Mouse (Mus musculus) hindbrain, embryonic 10.5 days (tissue): Measurements from ENCODE around the gene Ankrd34b. TPM values are rescaled to one million over a fixed set of nuclear protein-coding genes. Genes with fewer than 3 reads are reported as not detected.

Experiments used
- DNase-seq: peaks from one replicate; pipeline ENCODE4 v3.0.0-alpha.2; 2017; ENCODE audit warnings: low spot score
- H3K27ac ChIP-seq: fragments of 300-500 bp; sonication (generic); 2 replicates; pipeline ENCODE4 v1.5.1; 2016; ENCODE audit warnings: mild to moderate bottlenecking, moderate library complexity
- H3K27me3 ChIP-seq: fragments of 300-500 bp; sonication (generic); 2 replicates; pipeline ENCODE4 v1.6.1; 2016; ENCODE audit warnings: mild to moderate bottlenecking; ENCODE audit not compliant: poor library complexity, insufficient read depth, severe bottlenecking
- H3K36me3 ChIP-seq: fragments of 300-500 bp; sonication (generic); 2 replicates; pipeline ENCODE4 v1.6.1; 2016; ENCODE audit warnings: mild to moderate bottlenecking, moderate library complexity
- H3K4me1 ChIP-seq: fragments of 300-500 bp; sonication (generic); replicated peaks from 2 replicates; pipeline ENCODE4 v1.6.1; 2016; ENCODE audit warnings: mild to moderate bottlenecking
- H3K4me3 ChIP-seq: fragments of 300-500 bp; sonication (generic); 2 replicates; pipeline ENCODE4 v1.5.1; 2016; ENCODE audit warnings: mild to moderate bottlenecking, moderate library complexity
- H3K9me3 ChIP-seq: fragments of 300-500 bp; sonication (generic); 2 replicates; pipeline ENCODE4 v1.6.1; 2016; ENCODE audit warnings: mild to moderate bottlenecking, moderate library complexity
- WGBS: fragments of 180-500 bp; shearing (Covaris S2); methylation state at CpG from one replicate; pipeline ENCODE4 v1.1.7; 2016; 5-methylcytosine and 5-hydroxymethylcytosine counted together
- polyA plus RNA-seq: library from polyadenylated mRNA; unstranded; fragments of >200 nt; fragmentation: Nextera tagmentation; extraction: Ambion mirVana; gene quantifications from 2 replicates; pipeline ENCODE4 v1.2.1, GENCODE M21; 2016

The Ankrd34b gene
- polyA plus RNA-seq, 1 experiment from 2014 or later, result 0.09 TPM

GRCm38 (mm10) chr13:92440286-92440685, 14.6 kb downstream of the Ankrd34b start:
- Histone ChIP-seq H3K4me1 (no peaks in the 10 kb centered on the region), H3K9me3 (no peaks in the 10 kb centered on the region), H3K4me3 (no peak overlapping the region), H3K27ac (no peak overlapping the region), H3K36me3 (no peaks in the 10 kb centered on the region), H3K27me3 (no peaks in the 10 kb centered on the region)
- WGBS, result 77% methylated on average over 13 of the region's 13 CpGs
- no peak for DNase-seq

- 92% methylated on average over 7 of the region's 7 CpGs for WGBS
- Histone ChIP-seq H3K36me3 (no peaks in the 10 kb centered on the region), H3K9me3 (no peaks in the 10 kb centered on the region), H3K4me3 (no peak overlapping the region), H3K27ac (no peak overlapping the region), H3K27me3 (no peaks in the 10 kb centered on the region), H3K4me1 (no peaks in the 10 kb centered on the region)
- DNase-seq, result no peak
Measured at GRCm38 (mm10) chr13:92446872-92447271, 21.2 kb downstream of the Ankrd34b start.

GRCm38 (mm10) chr13:92464698-92465097, 39.0 kb downstream of the Ankrd34b start:
- Histone ChIP-seq H3K36me3 (no peaks in the 10 kb centered on the region; the same call in 1 of the 2 replicates), H3K4me1 (no peaks in the 10 kb centered on the region), H3K9me3 (no peaks in the 10 kb centered on the region), H3K27me3 (no peaks in the 10 kb centered on the region), H3K27ac (no peak overlapping the region), H3K4me3 (no peak overlapping the region)
- no peak for DNase-seq
- WGBS, result 92% methylated on average over 3 of the region's 3 CpGs

- H3K9me3 ChIP-seq, result no peaks in the 10 kb centered on the region
- no peak for DNase-seq
- WGBS, result 79% methylated on average over 9 of the region's 9 CpGs
- H3K36me3 ChIP-seq, result no peaks in the 10 kb centered on the region; the same call in 1 of the 2 replicates
- no peak overlapping the region for H3K4me3 ChIP-seq
- no peaks in the 10 kb centered on the region for H3K27me3 ChIP-seq
- H3K27ac ChIP-seq, result no peak overlapping the region
- H3K4me1 ChIP-seq, result no peaks in the 10 kb centered on the region
Measured at GRCm38 (mm10) chr13:92467891-92468290, 42.2 kb downstream of the Ankrd34b start.

GRCm38 (mm10) chr13:92469381-92469780, 43.7 kb downstream of the Ankrd34b start:
- no peaks in the 10 kb centered on the region for H3K27me3 ChIP-seq
- H3K4me1 ChIP-seq, result no peaks in the 10 kb centered on the region
- no peaks in the 10 kb centered on the region; the same call in 1 of the 2 replicates for H3K36me3 ChIP-seq
- H3K4me3 ChIP-seq, result no peak overlapping the region
- no peak for DNase-seq
- H3K9me3 ChIP-seq, result no peaks in the 10 kb centered on the region
- whole genome bisulfite sequencing, result 81% methylated on average over 2 of the region's 2 CpGs
- no peak overlapping the region for H3K27ac ChIP-seq

- Histone ChIP-seq H3K4me3 (no peak overlapping the region), H3K27me3 (no peaks in the 10 kb centered on the region), H3K27ac (no peak overlapping the region), H3K4me1 (no peaks in the 10 kb centered on the region), H3K36me3 (no peaks in the 10 kb centered on the region; the same call in 1 of the 2 replicates), H3K9me3 (no peaks in the 10 kb centered on the region)
- 75% methylated on average over 2 of the region's 2 CpGs for WGBS
- no peak for DNase-seq
Measured at GRCm38 (mm10) chr13:92470151-92470550, 44.5 kb downstream of the Ankrd34b start.

GRCm38 (mm10) chr13:92483348-92483747, 57.7 kb downstream of the Ankrd34b start:
- peak; percentile 60 for DNase-seq
- Histone ChIP-seq H3K36me3 (0 out of 2 replicates have a peak, but pooled peaks cover 4% of the 10 kb centered on the region), H3K27ac (peak overlapping the region; percentile 82), H3K9me3 (no peaks in the 10 kb centered on the region), H3K4me3 (peak overlapping the region; percentile 54), H3K4me1 (peaks cover 5% of the 10 kb centered on the region; the same call in 1 of the 2 replicates), H3K27me3 (no peaks in the 10 kb centered on the region)
- 8% methylated on average over 3 of the region's 3 CpGs for WGBS

GRCm38 (mm10) chr13:92483852-92484463, 58.3 kb downstream of the Ankrd34b start, which contains the start of gene Fam151b:
Gene Fam151b, minus strand, starts transcription at chr13:92484015.
- 0 out of 2 replicates have a peak, but pooled peaks cover 4% of the 10 kb centered on the region for H3K36me3 ChIP-seq
- peaks cover 5% of the 10 kb centered on the region; the same call in 1 of the 2 replicates for H3K4me1 ChIP-seq
- 6% methylated on average over 19 of the region's 19 CpGs for WGBS
- H3K9me3 ChIP-seq, result no peaks in the 10 kb centered on the region
- DNase-seq, result peak; percentile 94
- H3K27me3 ChIP-seq, result no peaks in the 10 kb centered on the region
- H3K4me3 ChIP-seq, result peak within 1 kb of the TSS; percentile 54
- H3K27ac ChIP-seq, result peak within 1 kb of the TSS; percentile 82

- no peak overlapping the region for H3K27ac ChIP-seq
- no peaks in the 10 kb centered on the region for H3K27me3 ChIP-seq
- DNase-seq, result no peak
- no peaks in the 10 kb centered on the region for H3K4me1 ChIP-seq
- H3K9me3 ChIP-seq, result no peaks in the 10 kb centered on the region
- WGBS, result 87% methylated on average over 4 of the region's 4 CpGs
- H3K4me3 ChIP-seq, result no peak overlapping the region
- H3K36me3 ChIP-seq, result peaks cover 39% of the 10 kb centered on the region
Measured at GRCm38 (mm10) chr13:92490817-92491216, 65.1 kb downstream of the Ankrd34b start.

Other genes starting within 250 kb of the Ankrd34b start
- gene Gm20379, start 119.9 kb upstream of the Ankrd34b start, polyA plus RNA-seq, result 0.76 and 0.93 TPM in 2 replicates
- gene Dhfr, start 71.2 kb upstream of the Ankrd34b start, polyA plus RNA-seq, result 17.9 and 25.5 TPM in 2 replicates
- gene Msh3, start 70.9 kb upstream of the Ankrd34b start, polyA plus RNA-seq, result 24.6 and 32.2 TPM in 2 replicates
- gene Fam151b, start 58.1 kb downstream of the Ankrd34b start, polyA plus RNA-seq, result 0.13 TPM in 1 of 2 replicates, not detected in the other
- 6.9 and 9.5 TPM in 2 replicates for gene Zfyve16, start 105.0 kb downstream of the Ankrd34b start, polyA plus RNA-seq
- gene Spz1, start 150.3 kb downstream of the Ankrd34b start, polyA plus RNA-seq, result not detected in 2 replicates
- 10.6 and 13.3 TPM in 2 replicates for gene Serinc5, start 185.2 kb downstream of the Ankrd34b start, polyA plus RNA-seq